ENCODE assay signal across 8 mouse cellular contexts in genomic region chr3:101212403-101213211, GRCm38 (mm10).
A peak's percentile ranks its signal among the peaks of the same experiment; 100 is the strongest.
DNase-seq lines count a peak whose midpoint lies in the region; ATAC-seq and TF ChIP-seq lines count a peak whose summit lies in the region.

No protein-coding gene starts in this region.

- no peaks in the 10 kb centered on the region for H3K36me3 ChIP-seq in forebrain, embryonic 15.5 days
- H3K36me3 ChIP-seq in stomach, postnatal 0 days (ENCODE audit: control insufficient read depth, insufficient read depth, low read length): no peaks in the 10 kb centered on the region

- peak; percentile 32 for DNase-seq in kidney, postnatal 10 days
- no peak for DNase-seq in kidney, postnatal 14 days
- DNase-seq in adrenal gland, postnatal 25 days: peak; percentile 28
- peak; percentile 70 for DNase-seq in heart, postnatal 4 days
- DNase-seq in stomach, postnatal 0 days (ENCODE audit: low spot score): no peak
- no peak for DNase-seq in c-Kit-positive CD71-positive TER-119-positive erythroid progenitor cells, embryonic 14.5 days (ENCODE audit: low spot score)

- TF ChIP-seq EP300 in stomach, postnatal 0 days (optimal IDR thresholded peaks at IDR 0.05): no peak

- peaks cover 18% of the 10 kb centered on the region for H3K4me1 ChIP-seq in forebrain, embryonic 15.5 days
- peaks cover 3% of the 10 kb centered on the region for H3K4me1 ChIP-seq in stomach, postnatal 0 days (replicated peaks; ENCODE audit: control insufficient read depth, insufficient read depth)

- no peak overlapping the region; the same call in 1 of the 2 replicates for H3K4me2 ChIP-seq in forebrain, embryonic 15.5 days (replicated peaks)
- H3K4me2 ChIP-seq in stomach, postnatal 0 days (replicated peaks; ENCODE audit: low read depth): no peak overlapping the region

- no peaks in the 10 kb centered on the region for H3K27me3 ChIP-seq in forebrain, embryonic 15.5 days
- H3K27me3 ChIP-seq in stomach, postnatal 0 days (ENCODE audit: control insufficient read depth, insufficient read depth, low read length): no peaks in the 10 kb centered on the region

- ATAC-seq in forebrain, embryonic 15.5 days (replicated peaks): peak; percentile 90
- ATAC-seq in megakaryocyte progenitor cell, adult 5-6 weeks (replicated peaks; ENCODE audit: poor library complexity): 0 out of 2 replicates have a peak, but pooled peaks have one; percentile 7
- peak; percentile 70; the same call in 1 of the 2 replicates for ATAC-seq in stomach, postnatal 0 days (ENCODE audit: low FRiP score, low TSS enrichment)

- H3K4me3 ChIP-seq in forebrain, embryonic 15.5 days: no peak overlapping the region
- no peak overlapping the region for H3K4me3 ChIP-seq in stomach, postnatal 0 days (ENCODE audit: low read depth, low read length)

- 0 out of 2 replicates have a peak overlapping the region, but pooled peaks have one; percentile 24 for H3K9ac ChIP-seq in forebrain, embryonic 15.5 days (replicated peaks)
- 0 out of 2 replicates have a peak overlapping the region, but pooled peaks have one; percentile 4 for H3K9ac ChIP-seq in stomach, postnatal 0 days (ENCODE audit: low read length)

- whole genome bisulfite sequencing in forebrain, embryonic 15.5 days: 2% methylated on average over 12 of the region's 12 CpGs
- WGBS in stomach, postnatal 0 days: 23% methylated on average over 12 of the region's 12 CpGs

- no peak for TF ChIP-seq CTCF in stomach, postnatal 0 days (IDR thresholded peaks at IDR 0.05; ENCODE audit: low read depth)

- H3K27ac ChIP-seq in forebrain, embryonic 15.5 days (replicated peaks): peak overlapping the region; percentile 72
- H3K27ac ChIP-seq in stomach, postnatal 0 days (replicated peaks): peak overlapping the region; percentile 56

- no peaks in the 10 kb centered on the region for H3K9me3 ChIP-seq in forebrain, embryonic 15.5 days
- no peaks in the 10 kb centered on the region for H3K9me3 ChIP-seq in stomach, postnatal 0 days (ENCODE audit: control insufficient read depth, low read length)

Comparison
In these comparisons a context has a peak if more than half of its experiments do, and no peak if none do; other contexts are left out.
1. DNase-seq: peak in kidney, postnatal 10 days (single experiment), adrenal gland, postnatal 25 days (single experiment) and heart, postnatal 4 days (single experiment); none in kidney, postnatal 14 days (single experiment), stomach, postnatal 0 days (single experiment) and c-Kit-positive CD71-positive TER-119-positive erythroid progenitor cells, embryonic 14.5 days (single experiment).
2. ATAC-seq: peak in every context shown above with its lines; median percentile 90 in forebrain, embryonic 15.5 days; 70 in stomach, postnatal 0 days; 7 in megakaryocyte progenitor cell, adult 5-6 weeks.